Mouse (Mus musculus) heart, embryonic 12.5 days (tissue): ENCODE measurements at regions not wholly inside any gene's neighbourhood (a gene's known extent, or its start where the extent isn't known, plus 50 kb on each side); places are given as distances from the start of the nearest gene placed in this dataset.

Experiments used
- ATAC-seq: fragments of 200-750 bp; cut with Nextera tagmentation; 2 replicates; pipeline ENCODE4 v1.8.0; 2017; ENCODE audit warnings: moderate TSS enrichment, moderate library complexity; ENCODE audit not compliant: insufficient number of reproducible peaks, low FRiP score
- H3K27ac ChIP-seq: fragments of 300-500 bp; sonication (generic); 2 replicates; pipeline ENCODE4 v1.5.1; 2016; ENCODE audit warnings: mild to moderate bottlenecking, moderate library complexity; ENCODE audit not compliant: poor library complexity, severe bottlenecking
- H3K27me3 ChIP-seq: fragments of 300-500 bp; sonication (generic); replicated peaks from 2 replicates; pipeline ENCODE4 v1.6.1; 2016; ENCODE audit warnings: mild to moderate bottlenecking, moderate library complexity
- H3K36me3 ChIP-seq: fragments of 300-500 bp; sonication (generic); 2 replicates; pipeline ENCODE4 v1.6.1; 2016; ENCODE audit warnings: mild to moderate bottlenecking, moderate library complexity
- H3K4me1 ChIP-seq: fragments of 300-500 bp; sonication (generic); replicated peaks from 2 replicates; pipeline ENCODE4 v1.6.1; 2016; ENCODE audit warnings: mild to moderate bottlenecking
- H3K4me2 ChIP-seq: fragments of 300-500 bp; sonication (generic); 2 replicates; pipeline ENCODE4 v1.6.1; 2016; ENCODE audit warnings: mild to moderate bottlenecking, moderate library complexity
- H3K4me3 ChIP-seq: fragments of 300-500 bp; sonication (generic); 2 replicates; pipeline ENCODE4 v1.5.1; 2016; ENCODE audit warnings: mild to moderate bottlenecking
- H3K9ac ChIP-seq: fragments of 300-500 bp; sonication (generic); 2 replicates; pipeline ENCODE4 v1.6.1; 2016; ENCODE audit warnings: mild to moderate bottlenecking, moderate library complexity
- H3K9me3 ChIP-seq: fragments of 300-500 bp; sonication (generic); replicated peaks from 2 replicates; pipeline ENCODE4 v1.6.1; 2016; ENCODE audit warnings: mild to moderate bottlenecking, moderate library complexity
- WGBS: fragments of 180-500 bp; shearing (Covaris S2); methylation state at CpG from one replicate; pipeline ENCODE4 v1.1.7; 2016; 5-methylcytosine and 5-hydroxymethylcytosine counted together

GRCm38 (mm10) chr5:126475761-126476160, 765.8 kb upstream of the Tmem132c start:
- H3K27ac ChIP-seq: no peak overlapping the region

GRCm38 (mm10) chr5:126522076-126522475, 719.5 kb upstream of the Tmem132c start:
- no peak for ATAC-seq

More at GRCm38 (mm10) chr5:126475761-126476160, 765.8 kb upstream of the Tmem132c start:
- no peak for ATAC-seq
- no peak overlapping the region for H3K4me3 ChIP-seq
- WGBS: 71% methylated on average over 3 of the region's 3 CpGs
- no peaks in the 10 kb centered on the region for H3K9me3 ChIP-seq
- no peaks in the 10 kb centered on the region for H3K36me3 ChIP-seq
- H3K4me2 ChIP-seq: no peak overlapping the region
- no peaks in the 10 kb centered on the region for H3K4me1 ChIP-seq
- H3K27me3 ChIP-seq: no peaks in the 10 kb centered on the region
- H3K9ac ChIP-seq: no peak overlapping the region

DNA sequence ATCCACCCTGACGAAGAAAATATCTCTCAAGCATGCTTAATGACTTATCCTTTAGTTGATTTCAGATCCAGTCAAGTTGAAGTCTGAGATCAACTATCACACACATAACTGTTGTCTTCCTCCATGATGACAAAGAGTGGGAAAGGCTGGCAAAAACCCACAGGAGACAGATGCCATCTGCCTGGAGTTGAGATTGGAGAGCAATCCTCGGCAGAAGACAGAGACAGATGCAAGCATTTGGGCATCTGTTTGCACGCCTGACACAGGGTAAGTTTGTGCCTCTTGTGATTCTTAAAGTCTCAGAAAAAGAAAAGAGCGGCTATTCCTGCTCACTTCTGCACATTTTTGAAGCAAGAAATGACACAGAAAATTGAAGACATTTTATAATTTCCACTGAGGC, 715.7 kb upstream of the Tmem132c start:
- H3K36me3 ChIP-seq: no peaks in the 10 kb centered on the region
- no peak overlapping the region for H3K27ac ChIP-seq
- H3K27me3 ChIP-seq: no peaks in the 10 kb centered on the region
- H3K9ac ChIP-seq: no peak overlapping the region
- H3K9me3 ChIP-seq: no peaks in the 10 kb centered on the region
- no peak overlapping the region for H3K4me3 ChIP-seq
- H3K4me1 ChIP-seq: 0 out of 2 replicates have a peak, but pooled peaks cover 6% of the 10 kb centered on the region
- WGBS: 71% methylated on average over 4 of the region's 4 CpGs
- H3K4me2 ChIP-seq: no peak overlapping the region
- ATAC-seq: no peak

More at GRCm38 (mm10) chr5:126522076-126522475, 719.5 kb upstream of the Tmem132c start:
- WGBS: 72% methylated on average over 4 of the region's 4 CpGs
- Histone ChIP-seq H3K36me3 (no peaks in the 10 kb centered on the region), H3K9ac (no peak overlapping the region), H3K27ac (no peak overlapping the region), H3K27me3 (no peaks in the 10 kb centered on the region), H3K4me1 (0 out of 2 replicates have a peak, but pooled peaks cover 6% of the 10 kb centered on the region), H3K4me3 (no peak overlapping the region), H3K9me3 (no peaks in the 10 kb centered on the region), H3K4me2 (no peak overlapping the region)

DNA sequence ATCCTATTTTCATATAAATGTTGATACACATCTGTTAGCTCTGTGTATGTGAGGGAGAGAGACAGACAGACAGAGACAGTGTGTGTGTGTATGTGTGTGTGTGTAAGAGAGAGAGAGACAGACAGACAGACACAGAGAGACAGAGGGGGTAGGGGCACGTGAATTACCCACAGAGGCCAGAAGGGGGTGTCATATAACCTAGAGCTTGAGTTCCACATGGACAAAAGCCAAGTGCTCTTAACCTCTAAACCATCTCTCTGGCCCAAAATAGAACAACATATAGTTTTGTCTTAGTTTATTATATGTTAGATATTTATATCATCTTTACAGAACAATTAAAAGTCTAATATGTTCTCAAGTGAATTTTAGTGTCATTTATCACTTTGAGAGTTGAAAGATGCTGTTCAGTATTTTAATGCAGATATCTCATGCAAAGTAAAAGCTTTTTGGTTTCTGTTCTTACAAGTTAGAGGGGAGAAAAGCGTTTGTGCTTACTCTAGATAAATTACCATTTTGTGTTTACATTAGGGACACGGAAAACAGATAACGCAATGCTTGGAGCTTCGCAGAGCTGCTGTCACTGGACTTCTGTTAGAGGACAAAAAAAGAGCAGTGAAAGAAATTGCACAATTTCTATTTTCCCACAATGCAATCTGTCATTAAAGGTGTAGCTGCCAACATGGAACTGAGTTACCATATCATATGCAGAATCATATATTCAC, 710.6 kb upstream of the Tmem132c start:
- no peak overlapping the region for H3K27ac ChIP-seq
- no peaks in the 10 kb centered on the region for H3K36me3 ChIP-seq
- no peak overlapping the region for H3K4me2 ChIP-seq
- H3K9me3 ChIP-seq: no peaks in the 10 kb centered on the region
- WGBS: 40% methylated on average over 5 of the region's 5 CpGs
- no peak overlapping the region for H3K9ac ChIP-seq
- H3K27me3 ChIP-seq: no peaks in the 10 kb centered on the region
- no peak overlapping the region for H3K4me3 ChIP-seq
- no peaks in the 10 kb centered on the region for H3K4me1 ChIP-seq
- ATAC-seq: no peak

GRCm38 (mm10) chr5:126531528-126531894, 710.1 kb upstream of the Tmem132c start:
- Histone ChIP-seq H3K4me2 (no peak overlapping the region), H3K36me3 (no peaks in the 10 kb centered on the region), H3K9ac (no peak overlapping the region), H3K27me3 (no peaks in the 10 kb centered on the region), H3K9me3 (no peaks in the 10 kb centered on the region), H3K4me3 (no peak overlapping the region), H3K27ac (no peak overlapping the region), H3K4me1 (no peaks in the 10 kb centered on the region)
- 76% methylated on average over 5 of the region's 5 CpGs for WGBS
- ATAC-seq: no peak

DNA sequence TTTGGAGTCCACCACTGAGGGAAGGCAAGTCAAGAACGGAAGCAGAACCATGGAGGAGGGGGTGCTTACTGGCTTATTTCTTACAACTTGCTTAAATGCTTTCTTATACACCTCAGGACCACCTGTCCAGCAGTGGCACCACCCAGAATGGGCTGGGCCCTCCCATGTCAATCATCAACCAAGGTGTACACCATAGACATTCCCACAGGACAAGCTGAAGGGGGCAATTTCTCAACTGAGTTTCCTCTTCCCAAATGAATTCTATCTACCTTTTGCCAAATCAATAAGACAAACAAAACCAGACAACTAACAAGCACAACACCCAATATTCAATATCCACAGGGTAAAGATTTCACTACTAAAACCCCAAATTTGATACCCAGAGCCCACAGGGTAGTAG, 709.6 kb upstream of the Tmem132c start:
- H3K4me3 ChIP-seq: no peak overlapping the region
- H3K4me2 ChIP-seq: no peak overlapping the region
- no peak for ATAC-seq
- H3K27me3 ChIP-seq: no peaks in the 10 kb centered on the region
- no peak overlapping the region for H3K9ac ChIP-seq
- WGBS: 82% methylated on average over 1 of the region's 1 CpGs
- H3K27ac ChIP-seq: no peak overlapping the region
- no peaks in the 10 kb centered on the region for H3K36me3 ChIP-seq
- H3K9me3 ChIP-seq: no peaks in the 10 kb centered on the region
- no peaks in the 10 kb centered on the region for H3K4me1 ChIP-seq

- Histone ChIP-seq H3K9me3 (no peaks in the 10 kb centered on the region), H3K27ac (no peak overlapping the region), H3K9ac (no peak overlapping the region), H3K4me2 (no peak overlapping the region), H3K27me3 (no peaks in the 10 kb centered on the region), H3K36me3 (no peaks in the 10 kb centered on the region), H3K4me3 (no peak overlapping the region), H3K4me1 (no peaks in the 10 kb centered on the region)
- WGBS: 58% methylated on average over 2 of the region's 2 CpGs
- ATAC-seq: no peak
These were observed 703.5 kb upstream of the Tmem132c start for GRCm38 (mm10) chr5:126538072-126538471.

GRCm38 (mm10) chr5:126544261-126544976, 697.2 kb upstream of the Tmem132c start:
- H3K4me1 ChIP-seq: no peaks in the 10 kb centered on the region
- no peaks in the 10 kb centered on the region for H3K9me3 ChIP-seq
- ATAC-seq: no peak
- no peaks in the 10 kb centered on the region for H3K36me3 ChIP-seq
- WGBS: 63% methylated on average over 8 of the region's 8 CpGs
- H3K9ac ChIP-seq: no peak overlapping the region
- H3K4me3 ChIP-seq: no peak overlapping the region
- no peaks in the 10 kb centered on the region for H3K27me3 ChIP-seq
- no peak overlapping the region for H3K4me2 ChIP-seq
- no peak overlapping the region for H3K27ac ChIP-seq

DNA sequence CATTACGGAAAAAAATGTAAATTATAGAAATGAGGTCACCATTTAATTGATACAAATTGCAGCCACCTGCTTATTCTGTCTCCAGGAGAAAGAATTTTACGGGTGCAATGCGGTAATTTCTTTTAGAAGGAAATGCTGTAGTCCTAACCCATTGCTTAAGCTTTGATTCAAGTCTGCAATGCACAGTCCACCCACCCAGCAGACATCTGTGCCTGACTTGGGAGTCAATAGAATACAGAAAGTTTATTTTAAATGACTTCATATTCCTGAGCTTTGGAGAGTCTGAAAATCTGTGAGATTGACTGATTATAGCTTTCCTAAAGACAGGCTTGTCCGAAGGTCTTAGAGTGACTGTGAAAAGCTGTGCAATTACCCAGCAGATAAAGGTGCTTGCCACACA, 693.8 kb upstream of the Tmem132c start:
- no peak for ATAC-seq
- H3K4me1 ChIP-seq: no peaks in the 10 kb centered on the region
- no peaks in the 10 kb centered on the region for H3K9me3 ChIP-seq
- H3K27me3 ChIP-seq: no peaks in the 10 kb centered on the region
- no peak overlapping the region for H3K9ac ChIP-seq
- H3K4me3 ChIP-seq: no peak overlapping the region
- H3K27ac ChIP-seq: no peak overlapping the region
- WGBS: 77% methylated on average over 4 of the region's 4 CpGs
- H3K4me2 ChIP-seq: no peak overlapping the region
- no peaks in the 10 kb centered on the region for H3K36me3 ChIP-seq

- WGBS: 55% methylated on average over 3 of the region's 3 CpGs
- ATAC-seq: no peak
- no peaks in the 10 kb centered on the region for H3K36me3 ChIP-seq
- no peaks in the 10 kb centered on the region for H3K9me3 ChIP-seq
- no peak overlapping the region for H3K4me2 ChIP-seq
- H3K4me1 ChIP-seq: no peaks in the 10 kb centered on the region
- H3K27me3 ChIP-seq: no peaks in the 10 kb centered on the region
- H3K9ac ChIP-seq: no peak overlapping the region
- no peak overlapping the region for H3K4me3 ChIP-seq
- H3K27ac ChIP-seq: no peak overlapping the region
These were observed 689.9 kb upstream of the Tmem132c start for GRCm38 (mm10) chr5:126551676-126552075.

DNA sequence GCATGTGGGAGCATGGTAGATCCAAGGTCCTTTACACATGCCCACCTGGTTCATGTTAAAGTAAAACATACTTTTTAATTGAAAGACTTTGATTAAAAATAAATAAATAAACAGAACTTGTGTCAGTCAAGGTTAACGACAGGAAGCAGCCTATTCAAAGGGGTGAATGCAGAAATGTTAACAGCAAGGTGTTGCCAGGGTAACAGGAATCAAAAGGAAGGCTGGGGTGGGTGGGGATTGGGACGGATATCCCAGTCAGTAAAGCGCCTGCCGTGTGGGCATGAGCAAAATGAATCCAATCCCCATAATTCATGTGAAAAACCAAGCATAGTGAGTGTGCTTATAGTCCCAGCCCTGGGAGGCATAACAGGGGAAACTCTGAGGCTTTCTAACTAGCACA, 682.6 kb upstream of the Tmem132c start:
- Histone ChIP-seq H3K4me2 (no peak overlapping the region), H3K4me3 (no peak overlapping the region), H3K9me3 (peaks cover 7% of the 10 kb centered on the region; the same call in 1 of the 2 replicates), H3K36me3 (no peaks in the 10 kb centered on the region), H3K27me3 (no peaks in the 10 kb centered on the region), H3K27ac (no peak overlapping the region), H3K4me1 (no peaks in the 10 kb centered on the region), H3K9ac (no peak overlapping the region)
- ATAC-seq: no peak
- 53% methylated on average over 4 of the region's 4 CpGs for whole genome bisulfite sequencing
